Mouse (Mus musculus): ENCODE data around the gene Mgat5b.

- no peak for TF ChIP-seq CTCF (IDR thresholded peaks at IDR 0.05; ENCODE audit: low read depth, low read length)
- no peak for TF ChIP-seq TAL1 (conservative IDR thresholded peaks at IDR 0.05; ENCODE audit: low read depth, low read length)
These were observed 5.1 kb upstream of the Mgat5b start for GRCm38 (mm10) chr11:116913573-116913972.
